Mouse (Mus musculus) thymus, postnatal 36 days (tissue): ENCODE measurements around the gene Sdr39u1.
A peak's percentile ranks its signal among the peaks of the same experiment; 100 is the strongest.

Experiments used
- DNase-seq, 2 experiments: peaks; one replicate each; pipeline ENCODE4 v3.0.0; 2022; ENCODE audit warnings: mixed read lengths in 2 of 2

Gene Sdr39u1

GRCm38 (mm10) chr14:55883663-55884062 is 16.4 kb downstream of the Sdr39u1 start:
- DNase-seq = no peak

GRCm38 (mm10) chr14:55883149-55883661 is 16.9 kb downstream of the Sdr39u1 start:
- DNase-seq = no peak

- no peak for DNase-seq
Measured at GRCm38 (mm10) chr14:55882171-55882641, 17.9 kb downstream of the Sdr39u1 start.

- no peak for DNase-seq
Measured at GRCm38 (mm10) chr14:55880982-55881381, 19.1 kb downstream of the Sdr39u1 start.

GRCm38 (mm10) chr14:55879623-55880022 is 20.5 kb downstream of the Sdr39u1 start:
- peak; percentile 74 to 77 for DNase-seq

- DNase-seq = no peak
Measured at GRCm38 (mm10) chr14:55878316-55878940, 21.7 kb downstream of the Sdr39u1 start.

GRCm38 (mm10) chr14:55877469-55878315 is 22.4 kb downstream of the Sdr39u1 start:
- no peak for DNase-seq

GRCm38 (mm10) chr14:55873714-55874683 is 26.1 kb downstream of the Sdr39u1 start:
- peak; percentile 70 to 76 for DNase-seq

- DNase-seq = no peak
Measured at GRCm38 (mm10) chr14:55873242-55873713, 26.8 kb downstream of the Sdr39u1 start.

GRCm38 (mm10) chr14:55872551-55872950 is 27.5 kb downstream of the Sdr39u1 start:
- DNase-seq = no peak

- no peak for DNase-seq
Measured at GRCm38 (mm10) chr14:55872039-55872438, 28.1 kb downstream of the Sdr39u1 start.

GRCm38 (mm10) chr14:55869538-55869937 is 30.6 kb downstream of the Sdr39u1 start:
- no peak for DNase-seq

GRCm38 (mm10) chr14:55868230-55869026 is 31.7 kb downstream of the Sdr39u1 start:
- no peak for DNase-seq

- no peak for DNase-seq
Measured at GRCm38 (mm10) chr14:55866962-55867361, 33.1 kb downstream of the Sdr39u1 start.

GRCm38 (mm10) chr14:55863773-55864172 is 36.3 kb downstream of the Sdr39u1 start:
- peak; percentile 57 to 68 for DNase-seq

GRCm38 (mm10) chr14:55862970-55863369 is 37.1 kb downstream of the Sdr39u1 start:
- DNase-seq = no peak

GRCm38 (mm10) chr14:55862186-55862585 is 37.9 kb downstream of the Sdr39u1 start:
- DNase-seq = no peak

GRCm38 (mm10) chr14:55857588-55857987 is 42.5 kb downstream of the Sdr39u1 start:
- no peak for DNase-seq

- no peak for DNase-seq
Measured at GRCm38 (mm10) chr14:55855101-55855561, 45.0 kb downstream of the Sdr39u1 start.

GRCm38 (mm10) chr14:55854406-55855100 is 45.5 kb downstream of the Sdr39u1 start:
- no peak for DNase-seq
